Mouse (Mus musculus) T-helper 17 cell (primary cell): ENCODE data around the gene Sp2.

ENCODE experiments used
- in situ Hi-C, 2 experiments: fragments of 300-600 bp; cut with MboI, MseI; formaldehyde crosslinking; loops; 1 replicate in 1 of 2; 2 replicates in 1 of 2; pipeline ENCODE4 v1.15.1; 2025; ENCODE audit warnings: high pct_unique_total_duplicates in 2 of 2

Sp2 gene

DNA sequence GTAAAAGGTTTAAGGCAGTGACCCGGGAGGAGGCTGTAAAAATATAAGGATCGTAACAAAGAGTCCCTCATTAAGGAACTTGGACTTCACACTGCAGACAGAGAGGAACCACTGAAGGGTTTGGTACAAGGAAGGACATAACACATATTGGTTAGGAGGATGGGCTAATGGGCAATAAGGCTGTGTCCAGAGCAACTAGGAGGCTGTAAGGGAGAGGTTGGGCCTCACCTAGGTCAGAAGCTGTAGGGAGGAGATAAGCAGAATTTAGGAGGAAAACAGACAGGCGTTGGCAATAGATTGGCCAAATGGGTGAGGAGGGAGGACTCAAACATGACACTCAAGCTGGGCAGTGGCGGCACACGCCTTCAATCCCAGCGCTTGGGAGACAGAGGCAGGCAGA, 65.3 kb downstream of the Sp2 start:
- in situ Hi-C loops = loop anchor here in 1 of 2 experiments (5.0 kb wide), 1 partner anchor 105 kb away; no protein-coding TSS in a partner anchor

DNA sequence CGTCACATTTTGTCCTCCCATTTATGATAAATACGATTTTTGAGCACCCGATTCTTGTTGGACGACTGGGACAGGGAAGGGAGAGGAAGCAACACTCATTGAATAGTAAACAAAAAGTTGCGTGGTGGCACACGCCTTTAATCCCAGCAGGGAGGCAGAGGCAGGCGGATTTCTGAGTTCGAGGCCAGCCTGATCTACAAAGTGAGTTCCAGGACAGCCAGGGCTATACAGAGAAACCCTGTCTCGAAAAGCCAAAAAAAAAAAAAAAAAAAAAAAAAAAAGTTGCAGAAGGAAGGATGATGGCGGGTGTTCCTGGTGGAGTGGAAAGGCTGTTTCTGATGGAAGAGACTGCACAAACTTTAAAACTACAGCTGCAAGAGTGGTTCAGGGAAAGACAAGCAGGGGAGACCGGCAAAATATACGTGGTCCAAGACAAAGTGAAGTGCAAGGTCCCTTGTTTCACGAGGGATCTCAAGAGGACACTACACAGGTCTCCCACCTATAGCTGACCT, 65.8 kb downstream of the Sp2 start:
- in situ Hi-C loops = loop anchor here in 1 of 2 experiments (5.0 kb wide), 1 partner anchor 105 kb away; no protein-coding TSS in a partner anchor

DNA sequence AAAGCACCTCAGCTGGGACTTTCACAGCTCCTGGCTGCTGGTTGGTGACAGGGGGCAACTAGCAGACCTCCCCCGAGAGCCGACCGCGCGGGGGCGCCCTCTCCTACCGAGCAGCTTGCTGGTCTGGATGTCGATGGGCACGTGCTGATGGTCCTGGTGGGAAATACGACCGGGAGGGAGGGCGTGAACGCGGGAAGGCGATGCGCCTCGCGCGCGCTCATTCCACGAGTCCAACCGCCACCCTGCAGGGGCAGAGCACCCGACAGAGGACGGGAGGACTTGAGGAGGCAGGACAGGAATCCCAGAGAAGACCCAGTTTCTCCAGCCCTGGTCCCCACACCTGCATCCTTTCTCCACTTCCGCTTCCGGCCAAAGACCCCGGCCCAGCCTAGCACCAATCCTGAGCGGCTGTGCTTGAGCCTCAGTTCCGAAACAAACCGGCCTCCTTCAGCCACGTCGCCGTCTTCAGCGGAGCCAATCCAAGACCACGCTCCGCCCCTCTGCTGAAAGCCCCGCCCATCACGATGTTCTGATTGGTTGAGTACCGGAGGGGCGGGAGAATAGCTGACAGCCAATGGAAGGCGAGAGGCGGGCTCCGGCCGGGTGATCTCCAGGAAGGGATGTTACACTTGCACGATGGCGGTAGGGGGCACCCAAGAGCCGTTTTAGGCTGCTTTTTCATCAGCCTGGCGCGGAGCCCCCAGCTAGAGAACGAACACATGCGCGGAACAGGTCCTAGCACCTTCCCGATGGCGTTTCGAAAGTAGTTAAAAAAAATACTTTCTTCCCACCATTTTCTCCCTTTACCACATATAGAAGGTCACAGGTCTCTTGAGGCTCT, 66.5 kb downstream of the Sp2 start, which contains the start of gene Cdk5rap3:
TSS of gene Cdk5rap3 (minus strand) at position 453 of the 841 bp plus-strand sequence.
- in situ Hi-C loops = loop anchor here in 1 of 2 experiments (5.0 kb wide), 1 partner anchor 106 kb away; no protein-coding TSS in a partner anchor

DNA sequence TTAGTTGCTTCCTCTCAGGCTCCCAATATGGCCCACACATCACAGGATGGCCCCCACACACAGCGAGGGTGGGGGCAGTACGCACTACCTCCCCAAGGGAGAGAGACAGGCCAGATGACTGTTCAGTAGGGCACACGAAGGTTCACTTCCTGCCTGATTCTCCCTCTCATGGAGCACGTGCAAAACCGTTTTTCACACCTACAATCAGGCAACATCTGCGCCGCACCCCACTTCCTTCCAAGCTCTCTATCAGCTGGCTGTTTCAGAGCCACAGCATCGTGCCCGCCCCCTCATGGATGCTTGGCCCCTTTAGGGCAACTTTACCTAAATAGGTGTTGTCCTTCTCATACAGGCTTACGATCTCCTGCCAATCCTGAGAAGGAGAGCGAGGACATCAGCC, 70.1 kb downstream of the Sp2 start:
- in situ Hi-C loops = loop anchor here in 1 of 2 experiments (5.0 kb wide), 1 partner anchor 40 kb away; no protein-coding TSS in a partner anchor

DNA sequence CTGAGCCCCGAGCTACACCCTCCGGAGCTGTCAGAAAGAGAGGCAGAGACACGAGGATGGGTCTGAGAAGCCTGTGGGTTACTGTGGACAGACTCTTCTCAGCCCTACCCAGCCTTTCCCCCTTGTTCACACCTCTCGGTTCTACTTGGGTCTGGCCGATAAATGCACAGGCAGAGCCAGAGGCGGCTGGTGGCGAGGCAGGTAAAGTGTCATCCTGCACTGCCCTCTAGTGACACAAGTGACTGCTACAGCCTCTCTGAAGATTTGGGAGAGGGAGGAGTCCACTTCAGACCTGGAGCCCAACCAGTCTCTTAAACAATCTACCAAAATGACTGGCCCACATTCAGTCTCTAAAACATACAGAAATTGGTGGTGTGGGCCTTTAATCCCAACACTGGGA, 72.8 kb downstream of the Sp2 start:
- in situ Hi-C loops = loop anchor here in 1 of 2 experiments (5.0 kb wide), 1 partner anchor 38 kb away; no protein-coding TSS in a partner anchor

DNA sequence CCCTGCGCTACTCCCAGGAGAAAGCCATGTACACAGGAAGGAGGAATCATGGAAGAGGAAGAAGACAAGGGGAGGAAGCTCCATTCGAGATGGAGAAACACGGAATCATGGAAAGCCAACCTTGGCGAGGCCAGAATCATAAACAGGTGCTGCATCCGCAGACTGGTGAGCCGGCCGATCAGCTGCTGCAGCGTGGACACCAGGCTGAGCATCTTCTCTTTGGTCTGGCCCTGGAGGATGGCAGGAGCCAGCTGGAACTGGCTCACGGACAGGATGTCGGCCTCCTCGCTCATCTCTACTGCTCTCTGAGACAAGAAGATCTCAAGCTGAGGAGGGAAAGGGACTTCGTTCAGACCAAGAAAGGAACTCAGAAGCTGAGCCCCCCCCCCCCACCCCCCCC, 74.2 kb downstream of the Sp2 start:
- in situ Hi-C loops = loop anchor here in 1 of 2 experiments (5.0 kb wide), 1 partner anchor 36 kb away; no protein-coding TSS in a partner anchor

DNA sequence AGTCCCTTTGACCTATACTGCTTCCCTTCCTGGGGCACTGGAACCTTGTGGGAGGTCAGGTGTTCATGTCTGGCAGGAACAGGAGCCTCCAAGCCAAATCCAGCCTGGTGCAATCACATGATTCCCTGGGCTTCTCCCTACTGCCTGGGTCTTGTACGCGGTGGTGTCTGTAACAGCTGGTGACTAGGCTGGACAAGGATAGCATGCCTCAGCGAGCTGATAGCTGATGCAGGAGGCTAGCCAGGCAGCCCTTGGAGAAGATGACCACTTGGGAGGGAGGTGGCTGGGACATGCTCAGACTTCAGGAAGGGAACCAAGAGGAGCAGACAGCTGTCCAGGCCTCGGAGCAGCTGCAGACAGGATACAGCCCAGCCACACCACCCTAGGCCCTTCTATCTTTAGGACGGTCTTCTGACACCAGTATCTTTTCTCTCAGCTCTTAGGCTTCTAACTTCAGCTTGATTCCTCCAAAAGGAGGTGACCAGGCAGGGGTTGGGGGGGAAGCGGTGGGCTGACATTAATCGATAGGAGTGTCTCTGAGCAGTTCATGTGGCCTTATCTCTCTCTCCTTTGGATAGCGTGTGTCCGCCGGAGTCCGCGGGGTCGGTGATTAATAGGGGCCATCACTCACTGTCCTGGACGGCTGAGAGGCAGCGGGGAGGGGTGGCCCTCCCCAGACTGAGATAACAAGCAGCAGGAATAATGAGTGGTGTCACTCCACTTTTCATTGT, 76.2 kb downstream of the Sp2 start:
- in situ Hi-C loops = loop anchor here in 1 of 2 experiments (5.0 kb wide), 1 partner anchor 34 kb away; no protein-coding TSS in a partner anchor
